Mouse (Mus musculus): ENCODE measurements around the gene Bach2. TPM values are rescaled to one million over a fixed set of nuclear protein-coding genes. Genes with fewer than 3 reads are reported as not detected.
A peak's percentile ranks its signal among the peaks of the same experiment; 100 is the strongest.

The Bach2 gene
- polyA plus RNA-seq, 1 experiment from 2014 or later: 27.4 TPM

GRCm38 (mm10) chr4:32502181-32502580 lies 263.6 kb downstream of the Bach2 start:
- H3K4me2 ChIP-seq: no peak overlapping the region
- H3K36me3 ChIP-seq: no peaks in the 10 kb centered on the region
- H3K27me3 ChIP-seq: no peaks in the 10 kb centered on the region
- H3K4me1 ChIP-seq (replicated peaks): no peaks in the 10 kb centered on the region
- H3K27ac ChIP-seq (replicated peaks): no peak overlapping the region
- no peak overlapping the region for H3K4me3 ChIP-seq
- no peak for ATAC-seq (ENCODE audit: low FRiP score, low read depth)
- no peak overlapping the region for H3K9ac ChIP-seq
- no peaks in the 10 kb centered on the region for H3K9me3 ChIP-seq
- 89% methylated on average over 4 of the region's 4 CpGs for WGBS

DNA sequence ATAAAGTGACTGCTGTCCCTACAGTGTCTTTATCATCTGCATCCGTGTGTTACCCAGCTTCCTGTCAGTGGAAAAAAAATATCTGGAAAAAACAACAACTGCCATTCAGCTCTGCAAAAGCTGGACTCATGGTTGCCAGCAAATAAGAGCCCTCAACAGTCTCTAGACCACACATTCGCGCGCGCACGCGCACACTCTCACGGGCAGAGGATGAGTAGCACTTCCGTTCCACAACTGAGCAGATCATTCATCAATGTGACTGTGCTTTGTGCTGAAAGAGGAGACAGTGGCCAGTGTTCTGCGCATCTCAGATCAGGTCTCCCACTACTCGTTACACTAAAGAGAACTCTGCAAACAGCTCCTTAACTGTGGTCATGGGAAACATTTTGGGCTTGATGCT lies 265.6 kb downstream of the Bach2 start:
- Histone ChIP-seq H3K9me3 (no peaks in the 10 kb centered on the region), H3K4me3 (no peak overlapping the region), H3K27me3 (no peaks in the 10 kb centered on the region), H3K27ac (replicated peaks) (no peak overlapping the region), H3K9ac (no peak overlapping the region), H3K36me3 (no peaks in the 10 kb centered on the region), H3K4me1 (replicated peaks) (peaks cover 19% of the 10 kb centered on the region), H3K4me2 (no peak overlapping the region)
- whole genome bisulfite sequencing: 76% methylated on average over 11 of the region's 11 CpGs
- no peak for ATAC-seq (ENCODE audit: low FRiP score, low read depth)

GRCm38 (mm10) chr4:32506306-32506808 lies 267.8 kb downstream of the Bach2 start:
- ATAC-seq (ENCODE audit: low FRiP score, low read depth): no peak

DNA sequence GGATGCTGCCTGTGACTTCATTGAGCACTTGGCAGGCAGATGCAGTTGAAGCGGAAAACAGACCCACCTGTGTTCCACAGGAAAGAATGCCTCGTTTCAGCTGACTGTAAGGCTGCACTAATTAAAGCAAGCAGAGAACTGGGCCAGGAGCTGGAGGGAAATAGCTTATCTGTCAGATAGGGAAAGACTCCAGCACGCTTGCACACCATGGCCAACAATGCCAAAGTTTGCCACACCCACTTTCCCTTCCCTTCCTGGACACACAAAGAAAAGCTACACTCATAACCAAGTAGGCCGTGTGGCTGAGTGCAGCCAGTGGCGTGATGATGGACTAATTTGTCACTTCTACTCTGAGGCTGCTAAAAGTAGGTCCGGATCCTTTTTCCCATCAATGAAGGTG lies 268.4 kb downstream of the Bach2 start:
- H3K4me1 ChIP-seq (replicated peaks): peaks cover 32% of the 10 kb centered on the region
- H3K4me2 ChIP-seq: no peak overlapping the region
- H3K4me3 ChIP-seq: no peak overlapping the region
- H3K27me3 ChIP-seq: no peaks in the 10 kb centered on the region
- no peak overlapping the region for H3K9ac ChIP-seq
- WGBS: 81% methylated on average over 6 of the region's 6 CpGs
- no peak overlapping the region for H3K27ac ChIP-seq (replicated peaks)
- H3K9me3 ChIP-seq: no peaks in the 10 kb centered on the region
- no peaks in the 10 kb centered on the region for H3K36me3 ChIP-seq
- no peak for ATAC-seq (ENCODE audit: low FRiP score, low read depth)

More at GRCm38 (mm10) chr4:32506306-32506808, 267.8 kb downstream of the Bach2 start:
- H3K4me3 ChIP-seq: no peak overlapping the region
- H3K36me3 ChIP-seq: no peaks in the 10 kb centered on the region
- peaks cover 32% of the 10 kb centered on the region for H3K4me1 ChIP-seq (replicated peaks)
- H3K4me2 ChIP-seq: no peak overlapping the region
- H3K27me3 ChIP-seq: no peaks in the 10 kb centered on the region
- WGBS: 91% methylated on average over 7 of the region's 7 CpGs
- H3K9me3 ChIP-seq: no peaks in the 10 kb centered on the region
- no peak overlapping the region for H3K9ac ChIP-seq
- H3K27ac ChIP-seq (replicated peaks): no peak overlapping the region

- no peak overlapping the region for H3K4me2 ChIP-seq
- peaks cover 32% of the 10 kb centered on the region for H3K4me1 ChIP-seq (replicated peaks)
- H3K36me3 ChIP-seq: no peaks in the 10 kb centered on the region
- no peak overlapping the region for H3K4me3 ChIP-seq
- WGBS: 29% methylated on average over 2 of the region's 2 CpGs
- H3K27ac ChIP-seq (replicated peaks): peak overlapping the region; percentile 75
- H3K9me3 ChIP-seq: no peaks in the 10 kb centered on the region
- no peaks in the 10 kb centered on the region for H3K27me3 ChIP-seq
- H3K9ac ChIP-seq: no peak overlapping the region
- peak; percentile 63; the same call in 1 of the 2 replicates for ATAC-seq (ENCODE audit: low FRiP score, low read depth)
Observed at GRCm38 (mm10) chr4:32508572-32508971, 270.0 kb downstream of the Bach2 start.

- WGBS: 20% methylated on average over 8 of the region's 8 CpGs
Observed at GRCm38 (mm10) chr4:32508996-32509395, 270.4 kb downstream of the Bach2 start.

DNA sequence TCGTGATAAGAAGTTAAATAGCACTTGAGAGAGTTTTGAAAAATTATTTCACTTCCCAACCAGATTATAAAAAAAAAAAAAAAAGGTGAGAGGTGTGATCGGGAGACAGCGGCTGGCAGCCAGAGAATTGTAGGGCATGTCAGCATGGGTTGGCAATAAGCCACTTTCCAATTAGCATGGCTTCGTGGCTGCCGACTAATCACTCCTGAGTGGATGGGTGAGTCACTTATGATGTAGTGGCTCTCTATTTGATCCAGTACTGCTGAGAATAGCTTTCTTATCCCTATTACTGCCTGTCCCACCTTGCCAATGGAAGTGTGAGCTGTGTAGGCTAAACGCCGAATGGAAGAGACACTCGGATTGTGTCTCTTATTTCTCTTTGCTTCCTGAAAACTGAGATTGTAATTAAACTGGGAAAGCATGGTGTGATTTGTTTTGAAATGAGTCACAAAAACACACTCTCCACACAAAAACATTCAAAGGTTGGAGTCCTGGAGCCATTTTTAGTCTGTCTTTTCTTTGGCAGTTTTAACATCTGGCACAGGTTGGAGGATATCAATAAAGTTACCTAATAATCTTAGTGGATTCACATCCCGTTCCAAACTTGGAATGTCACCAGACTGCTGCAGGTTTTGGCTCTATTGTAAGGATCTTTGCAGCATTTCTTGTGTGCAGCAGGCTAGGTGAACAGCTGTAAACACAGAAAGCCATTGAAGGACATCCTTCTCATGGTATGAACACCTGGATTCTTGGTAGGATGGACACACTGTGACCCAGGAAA lies 271.4 kb downstream of the Bach2 start:
- Histone ChIP-seq H3K27me3 (no peaks in the 10 kb centered on the region), H3K4me1 (replicated peaks) (peaks cover 32% of the 10 kb centered on the region), H3K4me3 (no peak overlapping the region), H3K9ac (no peak overlapping the region), H3K9me3 (no peaks in the 10 kb centered on the region), H3K36me3 (no peaks in the 10 kb centered on the region), H3K4me2 (no peak overlapping the region), H3K27ac (replicated peaks) (no peak overlapping the region)
- WGBS: 48% methylated on average over 9 of the region's 9 CpGs
- ATAC-seq (ENCODE audit: low FRiP score, low read depth): no peak

More at GRCm38 (mm10) chr4:32508996-32509395, 270.4 kb downstream of the Bach2 start:
- ATAC-seq (ENCODE audit: low FRiP score, low read depth): 0 out of 2 replicates have a peak, but pooled peaks have one; percentile 49
- H3K4me1 ChIP-seq (replicated peaks): peaks cover 32% of the 10 kb centered on the region
- no peaks in the 10 kb centered on the region for H3K9me3 ChIP-seq
- no peak overlapping the region for H3K9ac ChIP-seq
- H3K4me2 ChIP-seq: no peak overlapping the region
- no peaks in the 10 kb centered on the region for H3K27me3 ChIP-seq
- no peaks in the 10 kb centered on the region for H3K36me3 ChIP-seq
- H3K27ac ChIP-seq (replicated peaks): peak overlapping the region; percentile 75
- no peak overlapping the region for H3K4me3 ChIP-seq

DNA sequence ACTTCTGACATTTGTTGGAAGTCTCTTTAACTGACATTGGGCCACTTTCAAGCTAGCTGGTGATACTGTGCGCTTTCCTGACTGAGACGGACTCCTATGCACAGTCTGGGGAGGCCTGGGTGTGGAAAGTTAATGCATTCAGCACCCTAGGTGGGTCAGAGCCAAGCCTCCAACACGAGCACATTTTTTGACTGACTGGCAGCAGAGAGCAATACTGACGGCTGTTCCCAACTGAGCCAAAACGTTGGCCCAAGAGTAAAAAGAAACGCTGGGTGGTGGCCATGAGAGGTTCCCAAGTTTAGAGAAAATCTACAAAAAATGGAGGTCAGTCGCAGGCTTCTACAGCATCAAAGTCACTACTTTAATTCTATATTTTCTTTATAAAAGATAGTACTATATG lies 272.3 kb downstream of the Bach2 start:
- no peak overlapping the region for H3K4me2 ChIP-seq
- H3K9ac ChIP-seq: no peak overlapping the region
- no peak overlapping the region for H3K27ac ChIP-seq (replicated peaks)
- H3K4me3 ChIP-seq: no peak overlapping the region
- WGBS: 67% methylated on average over 7 of the region's 7 CpGs
- no peaks in the 10 kb centered on the region for H3K36me3 ChIP-seq
- peaks cover 32% of the 10 kb centered on the region for H3K4me1 ChIP-seq (replicated peaks)
- ATAC-seq (ENCODE audit: low FRiP score, low read depth): no peak
- no peaks in the 10 kb centered on the region for H3K27me3 ChIP-seq
- no peaks in the 10 kb centered on the region for H3K9me3 ChIP-seq

GRCm38 (mm10) chr4:32516126-32516525 lies 277.5 kb downstream of the Bach2 start:
- 90% methylated on average over 8 of the region's 8 CpGs for WGBS
- Histone ChIP-seq H3K4me1 (replicated peaks) (peaks cover 24% of the 10 kb centered on the region), H3K9me3 (no peaks in the 10 kb centered on the region), H3K9ac (no peak overlapping the region), H3K36me3 (no peaks in the 10 kb centered on the region), H3K27me3 (no peaks in the 10 kb centered on the region), H3K4me2 (no peak overlapping the region), H3K4me3 (no peak overlapping the region), H3K27ac (replicated peaks) (no peak overlapping the region)
- ATAC-seq (ENCODE audit: low FRiP score, low read depth): no peak

DNA sequence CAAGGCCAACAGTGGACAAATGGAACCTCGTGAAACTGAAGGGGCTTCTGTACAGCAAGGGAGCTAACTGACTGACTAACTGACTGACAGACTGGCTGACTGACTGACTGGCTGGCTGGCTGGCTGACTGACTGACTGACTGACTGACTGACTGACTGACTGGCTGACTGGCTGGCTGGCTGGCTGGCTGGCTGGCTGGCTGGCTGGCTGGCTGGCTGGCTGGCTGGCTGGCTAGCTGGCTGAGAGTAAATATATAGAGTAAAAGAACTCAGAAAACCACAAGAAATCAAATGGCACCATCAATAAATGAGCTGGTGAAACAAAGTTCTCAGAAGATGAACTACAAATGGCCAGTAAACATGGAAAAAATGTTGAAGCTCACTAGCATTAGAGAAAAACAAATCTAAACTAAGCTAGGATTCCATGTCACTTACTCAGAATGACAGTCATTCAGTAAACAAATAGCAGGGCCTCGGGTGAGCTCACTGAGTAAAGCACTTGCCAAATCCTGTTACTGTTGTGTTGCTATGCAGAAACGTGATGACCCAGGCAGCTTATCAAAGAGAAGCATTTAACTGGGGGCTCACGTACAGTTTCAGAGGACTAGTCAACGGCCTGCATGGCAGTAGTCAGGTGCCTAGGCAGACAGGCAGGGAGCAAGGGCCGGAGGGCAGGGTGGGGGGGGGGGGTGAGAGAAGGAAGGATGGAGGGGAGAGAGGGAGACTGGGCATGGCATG lies 280.4 kb downstream of the Bach2 start:
- peaks cover 45% of the 10 kb centered on the region for H3K4me1 ChIP-seq (replicated peaks)
- 0 out of 2 replicates have a peak overlapping the region, but pooled peaks have one; percentile 14 for H3K27ac ChIP-seq (replicated peaks)
- no peak; the same call in 1 of the 2 replicates for ATAC-seq (ENCODE audit: low FRiP score, low read depth)
- H3K27me3 ChIP-seq: no peaks in the 10 kb centered on the region
- H3K4me3 ChIP-seq: no peak overlapping the region
- no peak overlapping the region for H3K9ac ChIP-seq
- no peaks in the 10 kb centered on the region for H3K9me3 ChIP-seq
- no peaks in the 10 kb centered on the region for H3K36me3 ChIP-seq
- no peak overlapping the region for H3K4me2 ChIP-seq
- 40% methylated on average over 6 of the region's 6 CpGs for WGBS

- no peak overlapping the region for H3K4me2 ChIP-seq
- H3K27ac ChIP-seq (replicated peaks): peak overlapping the region; percentile 6; the same call in 1 of the 2 replicates
- no peaks in the 10 kb centered on the region for H3K9me3 ChIP-seq
- no peak overlapping the region for H3K4me3 ChIP-seq
- no peak overlapping the region for H3K9ac ChIP-seq
- no peak for ATAC-seq (ENCODE audit: low FRiP score, low read depth)
- peaks cover 48% of the 10 kb centered on the region for H3K4me1 ChIP-seq (replicated peaks)
- H3K27me3 ChIP-seq: no peaks in the 10 kb centered on the region
- no peaks in the 10 kb centered on the region for H3K36me3 ChIP-seq
- 37% methylated on average over 18 of the region's 18 CpGs for WGBS
Observed at GRCm38 (mm10) chr4:32520628-32521360, 282.2 kb downstream of the Bach2 start.
